Mouse (Mus musculus): ENCODE data around the gene Batf3. TPM values are rescaled to one million over a fixed set of nuclear protein-coding genes. Genes with fewer than 3 reads are reported as not detected.
"Not testable (repeated sequence)": the region's sequence is repeated elsewhere in the genome, so short reads cannot be mapped to it uniquely, and the experiment has no call there.

Batf3 gene
- polyA plus RNA-seq, 1 experiment from 2014 or later: 3.0 TPM

DNA sequence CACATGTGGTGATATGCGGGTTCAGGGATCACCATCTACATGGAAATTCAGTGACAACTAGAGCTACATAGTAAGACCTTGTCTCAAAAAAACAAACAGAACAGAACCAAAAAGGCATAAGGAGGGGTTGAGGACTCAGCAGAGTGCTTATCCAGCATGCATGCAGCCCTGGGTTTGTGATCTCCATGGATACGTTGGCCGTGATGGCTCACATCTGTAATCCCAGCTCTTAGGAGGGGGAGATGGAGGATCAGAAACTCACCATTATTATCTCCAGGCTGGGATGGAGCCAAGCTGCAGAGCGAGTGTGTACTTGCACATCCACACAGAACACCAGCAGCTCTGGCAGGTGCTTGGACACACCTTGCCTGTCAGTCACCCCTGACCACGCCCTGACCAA is 34.6 kb downstream of the Batf3 start:
- 68% methylated on average over 5 of the region's 5 CpGs for WGBS
- Histone ChIP-seq H3K36me3 (ENCODE audit: control insufficient read depth, insufficient read depth, low read length) (no peaks in the 10 kb centered on the region), H3K4me2 (ENCODE audit: low read length) (no peak overlapping the region), H3K27ac (replicated peaks in 1 of 2; ENCODE audit: control insufficient read depth in 1 of 2, insufficient read depth in 1 of 2, low read depth in 2 of 2, low read length in 2 of 2) (no peak overlapping the region), H3K4me3 (ENCODE audit: control insufficient read depth in 1 of 2, insufficient read depth in 1 of 2, low read depth in 1 of 2, low read length in 2 of 2) (no peak overlapping the region), H3K9me3 (ENCODE audit: control insufficient read depth, low read length) (peaks cover 9% of the 10 kb centered on the region), H3K9ac (ENCODE audit: low read length) (no peak overlapping the region), H3K27me3 (ENCODE audit: control insufficient read depth, insufficient read depth, low read length) (no peaks in the 10 kb centered on the region), H3K4me1 (ENCODE audit: control insufficient read depth in 2 of 2, insufficient read depth in 2 of 2, low read length in 2 of 2) (peaks cover 0 to 8% of the 10 kb centered on the region in 2 experiments; a peak in 1 of 4 replicates)
- ATAC-seq (ENCODE audit: insufficient number of reproducible peaks, insufficient read depth, low FRiP score, low read depth): no peak; the same call in 1 of the 2 replicates

GRCm38 (mm10) chr1:191132934-191133333 is 35.3 kb downstream of the Batf3 start:
- 62% methylated on average over 5 of the region's 5 CpGs for WGBS
- ATAC-seq (ENCODE audit: insufficient number of reproducible peaks, insufficient read depth, low FRiP score, low read depth): no peak; the same call in 1 of the 2 replicates
- H3K36me3 ChIP-seq (ENCODE audit: control insufficient read depth, insufficient read depth, low read length): no peaks in the 10 kb centered on the region
- no peak overlapping the region for H3K4me2 ChIP-seq (ENCODE audit: low read length)
- H3K27ac ChIP-seq (replicated peaks in 1 of 2; ENCODE audit: control insufficient read depth in 1 of 2, insufficient read depth in 1 of 2, low read depth in 2 of 2, low read length in 2 of 2): no peak overlapping the region
- H3K27me3 ChIP-seq (ENCODE audit: control insufficient read depth, insufficient read depth, low read length): no peaks in the 10 kb centered on the region
- H3K4me3 ChIP-seq (ENCODE audit: control insufficient read depth in 1 of 2, insufficient read depth in 1 of 2, low read depth in 1 of 2, low read length in 2 of 2): no peak overlapping the region
- H3K9me3 ChIP-seq (ENCODE audit: control insufficient read depth, low read length): peaks cover 9% of the 10 kb centered on the region
- no peak overlapping the region for H3K9ac ChIP-seq (ENCODE audit: low read length)
- peaks cover 0 to 8% of the 10 kb centered on the region in 2 experiments; a peak in 1 of 4 replicates for H3K4me1 ChIP-seq (ENCODE audit: control insufficient read depth in 2 of 2, insufficient read depth in 2 of 2, low read length in 2 of 2)

DNA sequence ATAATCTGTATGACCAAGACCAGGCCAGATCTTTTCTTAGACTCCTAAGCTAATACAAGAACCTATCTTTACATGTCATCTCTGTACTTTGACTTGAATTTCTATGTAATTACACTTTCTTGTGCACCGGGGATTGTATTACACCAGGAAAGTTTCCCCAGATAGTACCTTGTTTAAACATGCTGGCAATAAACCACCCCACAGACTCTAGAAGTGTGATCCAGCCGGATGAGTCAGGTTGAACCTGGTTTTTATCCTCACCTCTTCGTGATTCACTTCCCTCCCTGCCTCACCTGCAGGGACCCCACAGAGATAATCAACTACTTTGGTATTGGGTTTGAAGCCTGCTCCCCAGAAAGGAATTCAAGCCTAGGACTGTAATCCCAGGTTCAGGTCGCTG is 37.8 kb downstream of the Batf3 start:
- Histone ChIP-seq H3K9me3 (ENCODE audit: control insufficient read depth, low read length) (no peaks in the 10 kb centered on the region), H3K4me2 (ENCODE audit: low read length) (no peak overlapping the region), H3K27me3 (ENCODE audit: control insufficient read depth, insufficient read depth, low read length) (no peaks in the 10 kb centered on the region), H3K9ac (ENCODE audit: low read length) (no peak overlapping the region), H3K4me1 (ENCODE audit: control insufficient read depth in 2 of 2, insufficient read depth in 2 of 2, low read length in 2 of 2) (peaks cover 0 to 11% of the 10 kb centered on the region in 2 experiments; a peak in 1 of 4 replicates), H3K36me3 (ENCODE audit: control insufficient read depth, insufficient read depth, low read length) (no peaks in the 10 kb centered on the region), H3K4me3 (ENCODE audit: control insufficient read depth in 1 of 2, insufficient read depth in 1 of 2, low read depth in 1 of 2, low read length in 2 of 2) (no peak overlapping the region), H3K27ac (replicated peaks in 1 of 2; ENCODE audit: control insufficient read depth in 1 of 2, insufficient read depth in 1 of 2, low read depth in 2 of 2, low read length in 2 of 2) (no peak overlapping the region)
- 65% methylated on average over 4 of the region's 4 CpGs for WGBS
- no peak for ATAC-seq (ENCODE audit: insufficient number of reproducible peaks, insufficient read depth, low FRiP score, low read depth)

DNA sequence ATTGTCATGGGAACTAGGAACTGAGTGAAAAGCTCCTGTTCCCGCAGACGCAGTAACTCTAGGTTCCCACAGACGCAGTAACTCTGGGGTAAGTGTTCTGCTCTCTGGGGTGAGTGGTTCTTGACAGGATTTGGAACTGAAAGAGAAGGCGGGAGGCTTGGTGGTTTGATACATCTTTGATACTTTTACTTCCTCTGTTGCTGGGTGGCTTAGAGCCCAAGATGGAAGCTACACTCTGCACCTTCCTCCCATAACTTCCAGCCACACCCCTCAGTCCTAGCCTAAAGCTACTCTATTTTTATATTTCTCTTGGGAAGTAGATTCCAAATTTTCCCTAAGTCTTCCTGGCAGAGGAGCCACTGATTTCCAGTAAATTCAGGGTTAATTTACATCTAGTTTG is 40.8 kb downstream of the Batf3 start:
- WGBS: 87% methylated on average over 4 of the region's 4 CpGs
- H3K4me2 ChIP-seq (ENCODE audit: low read length): no peak overlapping the region
- ATAC-seq (ENCODE audit: insufficient number of reproducible peaks, insufficient read depth, low FRiP score, low read depth): no peak
- H3K9ac ChIP-seq (ENCODE audit: low read length): no peak overlapping the region
- peak overlapping the region in 1 of 2 experiments; percentile 1; a peak in 1 of 4 replicates for H3K27ac ChIP-seq (replicated peaks in 1 of 2; ENCODE audit: control insufficient read depth in 1 of 2, insufficient read depth in 1 of 2, low read depth in 2 of 2, low read length in 2 of 2)
- H3K27me3 ChIP-seq (ENCODE audit: control insufficient read depth, insufficient read depth, low read length): no peaks in the 10 kb centered on the region
- no peaks in the 10 kb centered on the region for H3K36me3 ChIP-seq (ENCODE audit: control insufficient read depth, insufficient read depth, low read length)
- H3K9me3 ChIP-seq (ENCODE audit: control insufficient read depth, low read length): no peaks in the 10 kb centered on the region
- H3K4me3 ChIP-seq (ENCODE audit: control insufficient read depth in 1 of 2, insufficient read depth in 1 of 2, low read depth in 1 of 2, low read length in 2 of 2): no peak overlapping the region
- H3K4me1 ChIP-seq (ENCODE audit: control insufficient read depth in 2 of 2, insufficient read depth in 2 of 2, low read length in 2 of 2): peaks cover 0 to 3% of the 10 kb centered on the region in 2 experiments; a peak in 1 of 4 replicates

DNA sequence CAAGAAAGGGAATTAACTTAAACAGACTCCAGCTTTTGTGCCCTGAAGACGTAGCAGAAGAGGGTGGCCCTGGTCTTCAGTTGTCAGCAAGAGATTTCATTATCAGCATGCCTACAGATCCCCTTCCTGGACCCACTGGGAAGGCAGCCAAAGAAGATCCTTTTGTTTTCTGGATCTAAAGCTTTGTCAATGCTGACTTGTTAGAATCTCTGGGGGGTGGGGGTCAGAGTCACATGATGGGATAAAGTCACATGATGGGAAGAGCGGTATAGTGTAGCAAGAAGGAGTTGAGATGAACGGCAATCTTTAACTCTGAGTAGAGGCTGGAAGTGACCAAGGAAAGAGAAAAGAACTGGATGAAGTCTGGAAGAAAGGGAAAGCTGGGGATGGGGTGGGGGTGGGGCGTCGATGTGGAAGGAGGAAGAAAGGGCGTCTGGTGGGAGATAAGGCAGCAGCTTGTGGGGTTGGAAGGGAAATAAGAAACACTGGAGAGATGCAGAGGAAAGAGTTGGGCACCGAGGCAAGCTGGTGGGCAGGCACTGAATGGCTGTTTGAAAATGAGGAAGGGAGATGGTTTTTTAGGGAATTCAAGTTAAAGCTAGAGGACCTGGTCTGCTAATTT is 41.3 kb downstream of the Batf3 start:
- no peak overlapping the region for H3K9ac ChIP-seq (ENCODE audit: low read length)
- no peak overlapping the region for H3K4me3 ChIP-seq (ENCODE audit: control insufficient read depth in 1 of 2, insufficient read depth in 1 of 2, low read depth in 1 of 2, low read length in 2 of 2)
- H3K27ac ChIP-seq (replicated peaks in 1 of 2; ENCODE audit: control insufficient read depth in 1 of 2, insufficient read depth in 1 of 2, low read depth in 2 of 2, low read length in 2 of 2): peak overlapping the region; percentile 1 to 14; a peak in 1 of 4 replicates
- no peaks in the 10 kb centered on the region for H3K9me3 ChIP-seq (ENCODE audit: control insufficient read depth, low read length)
- no peak overlapping the region for H3K4me2 ChIP-seq (ENCODE audit: low read length)
- H3K36me3 ChIP-seq (ENCODE audit: control insufficient read depth, insufficient read depth, low read length): no peaks in the 10 kb centered on the region
- no peak for ATAC-seq (ENCODE audit: insufficient number of reproducible peaks, insufficient read depth, low FRiP score, low read depth)
- peaks cover 0 to 3% of the 10 kb centered on the region in 2 experiments; a peak in 1 of 4 replicates for H3K4me1 ChIP-seq (ENCODE audit: control insufficient read depth in 2 of 2, insufficient read depth in 2 of 2, low read length in 2 of 2)
- H3K27me3 ChIP-seq (ENCODE audit: control insufficient read depth, insufficient read depth, low read length): no peaks in the 10 kb centered on the region
- WGBS: 25% methylated on average over 7 of the region's 7 CpGs

GRCm38 (mm10) chr1:191140983-191141382 is 43.3 kb downstream of the Batf3 start:
- H3K27me3 ChIP-seq (ENCODE audit: control insufficient read depth, insufficient read depth, low read length): no peaks in the 10 kb centered on the region
- H3K4me3 ChIP-seq (ENCODE audit: control insufficient read depth in 1 of 2, insufficient read depth in 1 of 2, low read depth in 1 of 2, low read length in 2 of 2): no peak overlapping the region
- peaks cover 0 to 3% of the 10 kb centered on the region in 2 experiments; a peak in 1 of 4 replicates for H3K4me1 ChIP-seq (ENCODE audit: control insufficient read depth in 2 of 2, insufficient read depth in 2 of 2, low read length in 2 of 2)
- H3K9me3 ChIP-seq (ENCODE audit: control insufficient read depth, low read length): no peaks in the 10 kb centered on the region
- 78% methylated on average over 8 of the region's 8 CpGs for WGBS
- no peaks in the 10 kb centered on the region for H3K36me3 ChIP-seq (ENCODE audit: control insufficient read depth, insufficient read depth, low read length)
- no peak for ATAC-seq (ENCODE audit: insufficient number of reproducible peaks, insufficient read depth, low FRiP score, low read depth)
- H3K4me2 ChIP-seq (ENCODE audit: low read length): no peak overlapping the region
- no peak overlapping the region for H3K9ac ChIP-seq (ENCODE audit: low read length)
- H3K27ac ChIP-seq (replicated peaks in 1 of 2; ENCODE audit: control insufficient read depth in 1 of 2, insufficient read depth in 1 of 2, low read depth in 2 of 2, low read length in 2 of 2): no peak overlapping the region

GRCm38 (mm10) chr1:191149489-191149888 is 51.8 kb downstream of the Batf3 start:
- not testable (repeated sequence) for H3K36me3 ChIP-seq (ENCODE audit: control insufficient read depth, insufficient read depth, low read length); ATAC-seq (ENCODE audit: insufficient number of reproducible peaks, insufficient read depth, low FRiP score, low read depth); H3K4me2 ChIP-seq (ENCODE audit: low read length); H3K9me3 ChIP-seq (ENCODE audit: control insufficient read depth, low read length); H3K4me1 ChIP-seq (ENCODE audit: control insufficient read depth in 2 of 2, insufficient read depth in 2 of 2, low read length in 2 of 2); H3K9ac ChIP-seq (ENCODE audit: low read length); H3K4me3 ChIP-seq (ENCODE audit: control insufficient read depth in 1 of 2, insufficient read depth in 1 of 2, low read depth in 1 of 2, low read length in 2 of 2); H3K27me3 ChIP-seq (ENCODE audit: control insufficient read depth, insufficient read depth, low read length); H3K27ac ChIP-seq (replicated peaks in 1 of 2; ENCODE audit: control insufficient read depth in 1 of 2, insufficient read depth in 1 of 2, low read depth in 2 of 2, low read length in 2 of 2)
- 71% methylated on average over 5 of the region's 5 CpGs for WGBS
